Mouse (Mus musculus): ENCODE results near the gene Sost.

Gene Sost

DNA sequence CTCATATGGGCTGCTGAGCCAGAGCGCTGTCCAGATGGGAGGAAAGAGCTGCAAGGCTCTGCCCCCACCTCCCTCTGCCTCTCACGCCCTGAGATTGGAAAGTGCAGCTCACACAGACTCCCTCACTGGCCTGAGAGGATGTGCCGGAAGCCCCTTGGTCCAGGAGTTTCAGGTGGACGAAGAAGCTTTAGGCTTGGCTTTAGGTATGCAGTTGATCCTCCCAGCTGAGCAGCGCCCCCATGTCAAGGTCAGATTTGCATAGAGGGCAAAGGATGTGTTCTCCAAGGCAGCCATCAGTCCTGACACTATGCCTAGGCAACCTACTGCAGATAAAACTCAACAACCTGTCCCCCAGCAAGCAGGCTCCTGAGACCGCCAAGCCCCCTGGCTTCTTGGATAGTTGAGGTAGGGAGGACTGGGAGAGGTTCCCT is 16.2 kb upstream of the Sost start:
- DNase-seq: peak; percentile 27

DNA sequence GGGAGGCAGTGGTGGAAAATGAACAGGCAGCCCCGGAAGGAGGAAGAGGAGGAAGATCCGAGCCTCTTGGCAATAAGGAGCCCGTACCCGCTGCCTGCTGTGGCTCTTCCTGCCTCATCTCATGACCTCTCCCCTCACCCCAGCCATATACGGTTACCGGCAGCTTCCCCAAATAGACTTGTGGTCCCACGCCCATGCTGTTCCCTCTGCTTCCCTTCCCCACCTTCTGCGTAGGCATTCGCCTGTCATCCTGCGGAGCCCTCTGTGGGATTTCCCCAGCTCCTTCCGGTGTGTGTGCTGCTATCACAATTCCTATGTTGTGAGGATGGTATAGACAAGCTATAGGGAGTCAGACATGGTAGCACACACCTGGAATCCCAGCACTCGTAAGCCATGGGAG is 15.0 kb upstream of the Sost start:
- peak; percentile 40 for DNase-seq

GRCm38 (mm10) chr11:101980603-101981157 is 13.9 kb upstream of the Sost start:
- peak; percentile 11 for DNase-seq

DNA sequence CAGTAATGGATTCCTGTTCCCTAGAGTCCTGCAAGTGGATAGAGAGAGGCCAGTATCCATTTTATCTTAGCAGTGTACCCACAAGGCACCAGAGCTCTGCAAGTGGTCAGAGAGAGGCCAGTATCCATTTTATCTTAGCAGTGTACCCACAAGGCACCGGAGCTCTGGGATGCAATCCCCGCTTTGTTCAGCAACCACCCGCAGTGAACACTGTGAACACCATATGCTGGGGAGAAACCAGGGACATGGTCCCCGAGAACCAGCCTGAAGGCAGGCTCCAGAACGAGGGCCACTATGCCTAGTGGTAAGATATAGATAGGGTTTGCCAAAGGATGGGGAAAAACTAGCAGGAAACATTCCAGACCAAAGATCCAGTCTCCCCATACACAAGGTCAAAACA is 12.3 kb upstream of the Sost start:
- DNase-seq: no peak

GRCm38 (mm10) chr11:101976949-101977348 is 10.1 kb upstream of the Sost start:
- DNase-seq: no peak

DNA sequence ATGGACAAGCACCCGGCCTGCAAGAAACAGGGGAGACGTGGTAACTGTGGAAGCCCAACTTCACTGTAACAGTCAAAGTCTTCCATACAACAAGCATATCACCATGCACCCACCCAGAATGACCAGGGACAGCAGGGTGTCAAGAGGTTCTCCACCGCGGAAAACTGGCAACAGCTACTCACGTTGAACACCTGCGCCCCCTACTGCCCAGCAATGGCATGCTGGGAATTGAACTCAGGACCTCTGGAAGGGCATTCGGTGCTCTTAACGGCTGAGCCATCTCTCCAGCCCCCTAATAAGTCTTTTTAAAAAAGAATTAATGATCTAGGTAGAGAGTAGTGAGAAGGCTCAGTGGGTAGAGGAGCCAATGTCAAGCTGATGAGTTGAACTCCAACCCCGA is 8.1 kb upstream of the Sost start:
- DNase-seq: no peak

DNA sequence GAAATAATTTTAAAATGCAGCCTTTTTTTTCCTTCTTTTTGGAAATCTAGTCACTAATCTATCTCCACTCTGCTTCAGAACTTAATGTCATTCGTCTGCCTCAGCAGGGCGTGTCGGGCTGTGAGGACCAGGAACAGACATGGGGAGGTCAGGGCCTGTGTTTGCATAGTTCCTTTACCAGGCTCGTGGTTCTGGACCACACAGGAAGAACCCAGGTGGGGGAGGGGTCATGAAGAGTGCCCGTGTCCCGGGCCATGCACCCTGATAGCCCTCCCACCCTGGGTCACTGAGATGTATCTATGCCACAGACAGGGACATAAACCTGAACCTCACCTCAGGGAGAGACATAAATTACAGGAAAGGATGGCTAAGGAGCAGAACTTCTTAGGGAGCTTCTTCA is 7.4 kb upstream of the Sost start:
- no peak for DNase-seq

DNA sequence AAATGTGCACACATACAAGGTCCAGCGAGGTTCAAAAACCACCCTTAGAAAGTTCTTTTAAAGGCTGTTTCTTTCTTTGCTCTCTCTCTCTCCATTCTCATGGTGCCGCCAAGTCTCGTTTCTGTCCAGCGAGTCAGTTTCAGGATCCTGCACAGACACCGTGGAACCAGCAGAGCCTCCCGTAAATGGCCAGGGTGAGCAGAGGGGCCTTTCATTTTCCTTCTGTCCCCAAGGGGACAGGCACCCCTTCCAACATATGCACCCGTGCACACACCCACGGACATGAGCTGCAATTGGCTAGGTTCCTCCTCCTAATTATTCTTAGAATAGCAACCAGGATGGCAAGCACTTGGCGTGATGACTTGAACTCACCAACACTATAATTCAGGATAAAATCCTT is 6.7 kb upstream of the Sost start:
- no peak for DNase-seq

GRCm38 (mm10) chr11:101972651-101973050 is 5.8 kb upstream of the Sost start:
- no peak for DNase-seq

GRCm38 (mm10) chr11:101972097-101972496 is 5.3 kb upstream of the Sost start:
- no peak for DNase-seq

- peak; percentile 17 for DNase-seq
Observed at GRCm38 (mm10) chr11:101971410-101971809, 4.6 kb upstream of the Sost start.

DNA sequence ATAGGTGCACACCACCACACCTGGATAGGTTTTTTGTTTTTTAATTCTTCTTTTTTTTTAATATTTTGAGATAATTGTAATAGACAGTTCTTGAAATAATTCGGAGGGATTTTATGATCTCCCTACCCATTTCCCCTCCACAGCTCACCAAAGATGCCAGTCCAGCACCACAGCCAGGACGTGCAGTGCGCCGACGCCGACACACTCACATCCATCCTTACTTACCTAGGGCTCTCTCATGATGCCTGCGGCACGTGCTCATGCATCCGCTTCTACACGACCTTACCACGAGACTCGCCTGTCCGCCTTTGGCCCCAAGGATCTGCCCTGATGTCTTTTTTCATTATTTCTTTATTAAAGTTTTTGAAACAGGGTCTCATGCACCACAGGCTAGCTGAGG is 3.0 kb upstream of the Sost start:
- no peak for DNase-seq

- DNase-seq: peak; percentile 75
Observed at GRCm38 (mm10) chr11:101968791-101969190, 2.0 kb upstream of the Sost start.

DNA sequence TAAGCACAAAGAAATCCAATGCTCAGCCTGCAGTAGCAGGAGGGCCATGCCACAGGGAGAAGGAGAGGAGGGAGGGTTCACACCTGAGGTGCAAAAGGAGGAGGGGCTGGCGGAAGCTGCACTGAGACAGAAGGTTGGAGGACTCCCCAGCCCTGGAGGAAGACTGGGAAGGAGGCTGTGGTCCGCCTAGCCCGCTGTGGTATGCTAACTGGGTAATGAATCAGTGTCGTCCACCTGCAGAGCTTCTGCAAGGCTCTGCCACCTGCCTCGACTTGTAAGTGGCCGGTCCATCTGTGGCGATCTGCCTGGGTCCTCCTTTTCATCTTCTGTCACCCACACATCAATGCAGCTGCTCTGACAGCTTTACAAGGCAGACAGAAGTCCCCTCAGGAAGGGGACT is 1.5 kb upstream of the Sost start:
- DNase-seq: no peak

DNA sequence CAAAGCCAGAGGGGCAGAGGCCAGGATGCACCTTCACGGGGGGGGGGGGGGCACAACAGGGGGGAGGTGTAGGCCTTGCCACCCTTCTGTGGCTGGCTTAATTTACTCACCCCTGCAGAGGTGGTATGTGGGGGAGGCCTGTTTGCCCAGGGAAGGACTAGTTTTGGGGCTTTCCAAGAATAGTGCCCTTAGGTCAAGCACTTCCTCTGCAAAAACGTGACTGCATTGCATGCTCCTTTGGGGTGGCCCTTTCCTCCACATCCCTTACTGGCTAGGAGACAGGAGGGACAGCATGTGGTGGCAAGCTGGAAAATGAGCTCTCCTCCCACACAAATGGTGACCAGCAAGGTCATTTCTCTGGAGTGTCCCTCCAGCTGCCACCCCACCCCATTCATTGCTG is 1.3 kb downstream of the Sost start:
- DNase-seq: no peak

- DNase-seq: no peak
Observed at GRCm38 (mm10) chr11:101964647-101965046, 2.2 kb downstream of the Sost start.

DNA sequence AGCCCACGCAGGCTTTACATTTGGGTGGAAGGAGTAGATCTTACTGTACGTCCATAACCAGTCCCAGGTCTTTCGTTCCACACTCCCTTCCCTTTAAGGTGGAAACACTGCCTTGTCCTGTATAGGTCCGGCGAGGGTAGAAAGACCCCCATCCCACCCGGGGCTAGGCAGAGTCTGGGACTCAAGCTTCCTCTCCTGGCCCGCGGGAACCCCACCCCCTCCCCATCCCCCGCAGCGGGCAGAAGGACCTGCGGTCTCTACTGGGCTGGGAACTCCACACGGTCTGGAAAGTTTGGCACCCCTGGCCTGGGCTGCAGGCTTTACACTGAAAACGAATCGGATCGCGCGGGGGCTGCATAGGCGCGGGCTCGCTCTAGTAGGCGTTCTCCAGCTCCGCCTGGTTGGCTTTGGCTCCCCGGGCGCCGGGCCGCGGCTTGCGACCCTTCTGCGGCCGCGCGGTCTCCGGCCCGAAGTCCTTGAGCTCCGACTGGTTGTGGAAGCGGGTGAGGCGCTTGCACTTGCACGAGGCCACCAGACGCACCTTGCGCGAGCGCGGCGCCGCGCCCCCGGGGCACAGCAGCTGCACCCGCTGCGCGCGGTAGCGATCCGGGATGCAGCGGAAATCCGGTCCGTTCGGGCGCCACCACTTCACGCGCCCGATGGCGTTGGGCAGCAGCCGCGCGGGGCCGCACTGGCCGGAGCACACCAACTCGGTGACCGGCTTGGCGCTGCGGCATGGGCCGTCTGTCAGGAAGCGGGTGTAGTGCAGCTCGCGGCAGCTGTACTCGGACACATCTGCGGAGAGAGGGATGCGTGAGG is 3.1 kb downstream of the Sost start:
- DNase-seq: no peak

- no peak for DNase-seq
Observed at GRCm38 (mm10) chr11:101963043-101963442, 3.8 kb downstream of the Sost start.

- DNase-seq: no peak
Observed at GRCm38 (mm10) chr11:101957476-101957875, 9.3 kb downstream of the Sost start.

- no peak for DNase-seq
Observed at GRCm38 (mm10) chr11:101953441-101953840, 13.4 kb downstream of the Sost start.

- peak; percentile 78 for DNase-seq
Observed at GRCm38 (mm10) chr11:101952541-101953341, 14.1 kb downstream of the Sost start.

DNA sequence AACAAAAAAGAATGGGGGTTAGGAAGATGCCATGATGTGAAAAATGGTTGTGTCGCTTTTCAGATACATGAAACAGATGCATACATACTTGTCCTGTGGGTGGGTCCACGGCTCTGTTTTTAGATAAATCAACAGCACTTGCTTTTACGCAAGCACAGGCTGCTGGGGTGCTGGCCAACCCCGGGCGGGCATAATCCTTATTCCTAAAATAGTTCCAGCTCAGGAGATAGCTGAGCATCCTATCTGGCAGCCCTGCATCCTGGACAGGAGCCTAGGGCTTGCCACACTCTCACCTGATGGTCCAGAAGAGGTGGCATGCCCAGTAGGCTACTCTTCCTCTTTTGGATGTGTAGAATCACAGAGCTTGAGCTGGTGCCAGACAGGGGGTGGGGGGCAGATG is 16.8 kb downstream of the Sost start:
- no peak for DNase-seq

GRCm38 (mm10) chr11:101946525-101946924 is 20.3 kb downstream of the Sost start:
- no peak for DNase-seq

GRCm38 (mm10) chr11:101943055-101943454 is 23.8 kb downstream of the Sost start:
- no peak for DNase-seq

All from kidney, adult 11 months (tissue).